ENCODE assay signal across 8 mouse cellular contexts in genomic region chr2:84635611-84636010, GRCm38 (mm10). TPM values are rescaled to one million over a fixed set of nuclear protein-coding genes. Genes with fewer than 3 reads are reported as not detected.
DNase-seq lines count a peak whose midpoint lies in the region; ATAC-seq lines count a peak whose summit lies in the region.

No protein-coding gene starts in this region.

- intact Hi-C loops in gastrocnemius, postnatal 14 days (cut with DNase I; ENCODE audit: low total_unique reads), result no loop called here

- WGBS in intestine, embryonic 14.5 days, result 0% methylated on average over 2 of the region's 2 CpGs

- ATAC-seq in intestine, embryonic 14.5 days (replicated peaks; ENCODE audit: low FRiP score, low TSS enrichment, low read depth), result peak; percentile 87

- H3K4me3 ChIP-seq in intestine, embryonic 14.5 days (ENCODE audit: low read depth, low read length), result 0 out of 2 replicates have a peak overlapping the region, but pooled peaks have one; percentile 13

- no peaks in the 10 kb centered on the region for H3K27me3 ChIP-seq in intestine, embryonic 14.5 days (replicated peaks; ENCODE audit: control insufficient read depth, insufficient read depth, low read length)

- H3K9me3 ChIP-seq in intestine, embryonic 14.5 days (ENCODE audit: control insufficient read depth, low read length), result no peaks in the 10 kb centered on the region

- DNase-seq in adrenal gland, adult (ENCODE audit: inconsistent age in 2 of 2, low spot score in 1 of 2), result peak; percentile 90 to 95
- DNase-seq in embryo, embryonic 10.5 days (ENCODE audit: low spot score), result peak; percentile 79
- peak; percentile 87 for DNase-seq in gastrocnemius, postnatal 14 days
- DNase-seq in intestine, embryonic 14.5 days (ENCODE audit: low spot score), result peak; percentile 87
- peak; percentile 50 to 76 for DNase-seq in left cerebral cortex, adult 8-10 months (ENCODE audit: low spot score in 2 of 2)
- peak; percentile 98 for DNase-seq in lung, postnatal 36 days
- DNase-seq in right cerebral cortex, adult 18-20 months, result peak; percentile 82
- no peak for DNase-seq in thymus, postnatal 0 days (ENCODE audit: low spot score)

- peak overlapping the region; percentile 98 for H3K27ac ChIP-seq in intestine, embryonic 14.5 days (ENCODE audit: low read depth)

- H3K4me2 ChIP-seq in intestine, embryonic 14.5 days (ENCODE audit: low read length), result peak overlapping the region; percentile 55

- peaks cover 71% of the 10 kb centered on the region for H3K4me1 ChIP-seq in intestine, embryonic 14.5 days (replicated peaks; ENCODE audit: control insufficient read depth, insufficient read depth, low read length)

- H3K9ac ChIP-seq in intestine, embryonic 14.5 days (ENCODE audit: low read length), result peak overlapping the region; percentile 38

- no peaks in the 10 kb centered on the region; the same call in 1 of the 2 replicates for H3K36me3 ChIP-seq in intestine, embryonic 14.5 days (ENCODE audit: control insufficient read depth, insufficient read depth, low read length)

RNA-seq across cellular contexts. Expression of gene Ctnnd1, which starts 15.0 kb away (rescaled TPM):
- total RNA-seq in gastrocnemius, postnatal 14 days (2021), result 10 to 100 TPM; 46.4 to 49.7 TPM
- 59.5 and 64.6 TPM in 2 replicates for polyA plus RNA-seq in intestine, embryonic 14.5 days (2014; fragmentation: Nextera tagmentation; extraction: Ambion mirVana)
- total RNA-seq in left cerebral cortex, adult 8-10 months (2022), result 10 to 100 TPM; 57.2 to 69.1 (median 60.0) TPM
- polyA plus RNA-seq in thymus, postnatal 0 days (2015; fragmentation: Nextera tagmentation; extraction: Ambion mirVana), result 6.9 and 7.0 TPM in 2 replicates

RNA-seq across cellular contexts. Expression of gene Btbd18, which starts 23.3 kb away (rescaled TPM):
- not detected for total RNA-seq in gastrocnemius, postnatal 14 days (2021)
- polyA plus RNA-seq in intestine, embryonic 14.5 days (2014; fragmentation: Nextera tagmentation; extraction: Ambion mirVana), result 0.34 and 0.60 TPM in 2 replicates
- total RNA-seq in left cerebral cortex, adult 8-10 months (2022), result not detected
- polyA plus RNA-seq in thymus, postnatal 0 days (2015; fragmentation: Nextera tagmentation; extraction: Ambion mirVana), result 0.06 and 0.31 TPM in 2 replicates

RNA-seq across cellular contexts. Expression of gene Selenoh, which starts 35.0 kb away (rescaled TPM):
- total RNA-seq in gastrocnemius, postnatal 14 days (2021), result 10 to 100 TPM; 13.3 to 15.6 TPM
- 309 and 329 TPM in 2 replicates for polyA plus RNA-seq in intestine, embryonic 14.5 days (2014; fragmentation: Nextera tagmentation; extraction: Ambion mirVana)
- total RNA-seq in left cerebral cortex, adult 8-10 months (2022), result 10 to 100 TPM; 31.1 to 43.1 (median 34.4) TPM
- 294 and 310 TPM in 2 replicates for polyA plus RNA-seq in thymus, postnatal 0 days (2015; fragmentation: Nextera tagmentation; extraction: Ambion mirVana)

RNA-seq across cellular contexts. Expression of gene Gm28635, which starts 42.2 kb away (rescaled TPM):
- total RNA-seq in gastrocnemius, postnatal 14 days (2021), result not detected
- not detected in 2 replicates for polyA plus RNA-seq in intestine, embryonic 14.5 days (2014; fragmentation: Nextera tagmentation; extraction: Ambion mirVana)
- 1 to 10 TPM in 1 of 4 experiments, not detected in 3; 3.6 TPM for total RNA-seq in left cerebral cortex, adult 8-10 months (2022)
- polyA plus RNA-seq in thymus, postnatal 0 days (2015; fragmentation: Nextera tagmentation; extraction: Ambion mirVana), result not detected in 2 replicates

RNA-seq across cellular contexts. Expression of gene Med19, which starts 42.6 kb away (rescaled TPM):
- 1 to 10 TPM; 7.4 to 9.9 TPM for total RNA-seq in gastrocnemius, postnatal 14 days (2021)
- polyA plus RNA-seq in intestine, embryonic 14.5 days (2014; fragmentation: Nextera tagmentation; extraction: Ambion mirVana), result 39.5 and 40.6 TPM in 2 replicates
- 10 to 100 TPM; 31.6 to 37.0 (median 32.9) TPM for total RNA-seq in left cerebral cortex, adult 8-10 months (2022)
- polyA plus RNA-seq in thymus, postnatal 0 days (2015; fragmentation: Nextera tagmentation; extraction: Ambion mirVana), result 32.5 and 33.3 TPM in 2 replicates
